Mouse (Mus musculus): ENCODE data around the gene Cpne9. TPM values are rescaled to one million over a fixed set of nuclear protein-coding genes. Genes with fewer than 3 reads are reported as not detected.

Cpne9 gene
- polyA plus RNA-seq, 1 experiment = not detected

GRCm38 (mm10) chr6:113302258-113302657 is 20.2 kb downstream of the Cpne9 start:
- Histone ChIP-seq H3K4me3 (ENCODE audit: insufficient read depth, low read depth, low read length) (no peak overlapping the region), H3K27ac (ENCODE audit: insufficient read depth, low read depth, low read length) (no peak overlapping the region), H3K4me1 (ENCODE audit: control insufficient read depth, insufficient read depth, low read length) (no peaks in the 10 kb centered on the region)
- TF ChIP-seq CTCF (IDR thresholded peaks at IDR 0.05; ENCODE audit: insufficient read depth, low read depth, low read length) (no peak), POLR2A (IDR thresholded peaks at IDR 0.05; ENCODE audit: insufficient read depth, low read depth, low read length) (no peak)
- 22% methylated on average over 3 of the region's 3 CpGs for WGBS

GRCm38 (mm10) chr6:113306322-113306985 is 24.3 kb downstream of the Cpne9 start:
- Histone ChIP-seq H3K4me1 (ENCODE audit: control insufficient read depth, insufficient read depth, low read length) (peaks cover 10% of the 10 kb centered on the region), H3K27ac (ENCODE audit: insufficient read depth, low read depth, low read length) (peak overlapping the region; percentile 97), H3K4me3 (ENCODE audit: insufficient read depth, low read depth, low read length) (peak overlapping the region; percentile 64)
- WGBS = under 1% methylated on average over 50 of the region's 50 CpGs
- TF ChIP-seq POLR2A (IDR thresholded peaks at IDR 0.05; ENCODE audit: insufficient read depth, low read depth, low read length) = no peak
- TF ChIP-seq CTCF (IDR thresholded peaks at IDR 0.05; ENCODE audit: insufficient read depth, low read depth, low read length) = no peak

- peak; percentile 61 for TF ChIP-seq POLR2A (IDR thresholded peaks at IDR 0.05; ENCODE audit: insufficient read depth, low read depth, low read length)
- TF ChIP-seq CTCF (IDR thresholded peaks at IDR 0.05; ENCODE audit: insufficient read depth, low read depth, low read length) = no peak
- Histone ChIP-seq H3K4me1 (ENCODE audit: control insufficient read depth, insufficient read depth, low read length) (peaks cover 10% of the 10 kb centered on the region), H3K4me3 (ENCODE audit: insufficient read depth, low read depth, low read length) (peak within 1 kb of the TSS; percentile 64), H3K27ac (ENCODE audit: insufficient read depth, low read depth, low read length) (peak within 1 kb of the TSS; percentile 97)
- under 1% methylated on average over 32 of the region's 32 CpGs for WGBS
Measured at GRCm38 (mm10) chr6:113306986-113307349, 24.9 kb downstream of the Cpne9 start, which contains the start of gene Brpf1. Gene Brpf1, plus strand, starts transcription at chr6:113307137.

- Histone ChIP-seq H3K4me1 (ENCODE audit: control insufficient read depth, insufficient read depth, low read length) (peaks cover 10% of the 10 kb centered on the region), H3K4me3 (ENCODE audit: insufficient read depth, low read depth, low read length) (peak overlapping the region; percentile 64), H3K27ac (ENCODE audit: insufficient read depth, low read depth, low read length) (no peak overlapping the region)
- TF ChIP-seq POLR2A (IDR thresholded peaks at IDR 0.05; ENCODE audit: insufficient read depth, low read depth, low read length) = no peak; the same call in 1 of the 2 replicates
- no peak for TF ChIP-seq CTCF (IDR thresholded peaks at IDR 0.05; ENCODE audit: insufficient read depth, low read depth, low read length)
- under 1% methylated on average over 34 of the region's 34 CpGs for WGBS
Measured at GRCm38 (mm10) chr6:113307481-113308121, 25.5 kb downstream of the Cpne9 start.

GRCm38 (mm10) chr6:113308141-113308540 is 26.0 kb downstream of the Cpne9 start:
- Histone ChIP-seq H3K4me1 (ENCODE audit: control insufficient read depth, insufficient read depth, low read length) (peaks cover 10% of the 10 kb centered on the region), H3K4me3 (ENCODE audit: insufficient read depth, low read depth, low read length) (peak overlapping the region; percentile 64), H3K27ac (ENCODE audit: insufficient read depth, low read depth, low read length) (no peak overlapping the region)
- TF ChIP-seq POLR2A (IDR thresholded peaks at IDR 0.05; ENCODE audit: insufficient read depth, low read depth, low read length) (no peak), CTCF (IDR thresholded peaks at IDR 0.05; ENCODE audit: insufficient read depth, low read depth, low read length) (no peak)
- 15% methylated on average over 5 of the region's 5 CpGs for WGBS

GRCm38 (mm10) chr6:113315972-113316371 is 33.9 kb downstream of the Cpne9 start:
- H3K4me3 ChIP-seq (ENCODE audit: insufficient read depth, low read depth, low read length) = no peak overlapping the region
- TF ChIP-seq CTCF (IDR thresholded peaks at IDR 0.05; ENCODE audit: insufficient read depth, low read depth, low read length) (no peak), POLR2A (IDR thresholded peaks at IDR 0.05; ENCODE audit: insufficient read depth, low read depth, low read length) (no peak)
- WGBS = 56% methylated on average over 3 of the region's 3 CpGs
- H3K27ac ChIP-seq (ENCODE audit: insufficient read depth, low read depth, low read length) = peak overlapping the region; percentile 53; the same call in 1 of the 2 replicates
- H3K4me1 ChIP-seq (ENCODE audit: control insufficient read depth, insufficient read depth, low read length) = peaks cover 11% of the 10 kb centered on the region; the same call in 1 of the 2 replicates

- peak within 1 kb of the TSS; percentile 17; the same call in 1 of the 2 replicates for H3K27ac ChIP-seq (ENCODE audit: insufficient read depth, low read depth, low read length)
- WGBS = under 1% methylated on average over 52 of the region's 52 CpGs
- 0 out of 2 replicates have a peak, but pooled peaks cover 5% of the 10 kb centered on the region for H3K4me1 ChIP-seq (ENCODE audit: control insufficient read depth, insufficient read depth, low read length)
- H3K4me3 ChIP-seq (ENCODE audit: insufficient read depth, low read depth, low read length) = peak within 1 kb of the TSS; percentile 53
- no peak for TF ChIP-seq CTCF (IDR thresholded peaks at IDR 0.05; ENCODE audit: insufficient read depth, low read depth, low read length)
- TF ChIP-seq POLR2A (IDR thresholded peaks at IDR 0.05; ENCODE audit: insufficient read depth, low read depth, low read length) = peak; percentile 71
Measured at GRCm38 (mm10) chr6:113326533-113327315, 44.6 kb downstream of the Cpne9 start, which contains the start of gene Ogg1. Gene Ogg1, plus strand, starts transcription at chr6:113326972.

GRCm38 (mm10) chr6:113329396-113329795 is 47.3 kb downstream of the Cpne9 start:
- peaks cover 15% of the 10 kb centered on the region for H3K4me1 ChIP-seq (ENCODE audit: control insufficient read depth, insufficient read depth, low read length)
- 95% methylated on average over 1 of the region's 1 CpGs for WGBS
- no peak overlapping the region for H3K4me3 ChIP-seq (ENCODE audit: insufficient read depth, low read depth, low read length)
- H3K27ac ChIP-seq (ENCODE audit: insufficient read depth, low read depth, low read length) = no peak overlapping the region
- TF ChIP-seq CTCF (IDR thresholded peaks at IDR 0.05; ENCODE audit: insufficient read depth, low read depth, low read length) (no peak), POLR2A (IDR thresholded peaks at IDR 0.05; ENCODE audit: insufficient read depth, low read depth, low read length) (no peak)

Measured in olfactory bulb, adult 2 months (tissue).